Mouse (Mus musculus): ENCODE data around the gene Ebf3. TPM values are rescaled to one million over a fixed set of nuclear protein-coding genes. Genes with fewer than 3 reads are reported as not detected.

Ebf3 gene
- polyA plus RNA-seq, 1 experiment: 35.3 TPM

DNA sequence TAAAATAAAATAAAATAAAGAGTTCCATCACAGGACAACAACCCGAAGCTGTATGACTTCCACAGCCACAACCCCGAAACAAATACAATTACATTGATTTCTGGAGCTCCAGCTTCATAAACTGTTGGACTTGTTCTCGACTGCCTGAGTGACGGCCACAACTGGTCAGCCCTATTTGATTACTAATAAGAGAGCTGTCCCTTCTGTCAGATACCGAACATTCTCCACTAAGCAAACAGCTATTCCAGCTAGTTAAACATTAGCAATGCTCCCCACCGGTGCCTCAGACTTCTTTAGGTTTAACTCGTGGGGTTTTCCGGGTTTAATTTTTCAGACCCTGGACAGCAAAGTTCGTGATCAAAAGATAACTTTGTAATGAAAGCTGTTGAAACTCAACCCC, 8.1 kb downstream of the Ebf3 start:
- H3K4me3 ChIP-seq (ENCODE audit: insufficient read depth, low read depth, low read length): peak overlapping the region; percentile 13
- peaks cover 21% of the 10 kb centered on the region for H3K4me1 ChIP-seq (ENCODE audit: control insufficient read depth, insufficient read depth, insufficient read length, low read length)
- H3K27ac ChIP-seq (replicated peaks; ENCODE audit: low read depth, low read length): peak overlapping the region; percentile 41

GRCm38 (mm10) chr7:137303776-137304171, 10.5 kb downstream of the Ebf3 start:
- Histone ChIP-seq H3K4me1 (ENCODE audit: control insufficient read depth, insufficient read depth, insufficient read length, low read length) (peaks cover 33% of the 10 kb centered on the region), H3K4me3 (ENCODE audit: insufficient read depth, low read depth, low read length) (peak overlapping the region; percentile 4; the same call in 1 of the 2 replicates), H3K27ac (replicated peaks; ENCODE audit: low read depth, low read length) (peak overlapping the region; percentile 72)

GRCm38 (mm10) chr7:137302961-137303775, 11.1 kb downstream of the Ebf3 start:
- Histone ChIP-seq H3K4me1 (ENCODE audit: control insufficient read depth, insufficient read depth, insufficient read length, low read length) (peaks cover 33% of the 10 kb centered on the region), H3K27ac (replicated peaks; ENCODE audit: low read depth, low read length) (peak overlapping the region; percentile 85), H3K4me3 (ENCODE audit: insufficient read depth, low read depth, low read length) (peak overlapping the region; percentile 14; the same call in 1 of the 2 replicates)

- Histone ChIP-seq H3K27ac (replicated peaks; ENCODE audit: low read depth, low read length) (0 out of 2 replicates have a peak overlapping the region, but pooled peaks have one; percentile 61), H3K4me1 (ENCODE audit: control insufficient read depth, insufficient read depth, insufficient read length, low read length) (peaks cover 36% of the 10 kb centered on the region), H3K4me3 (ENCODE audit: insufficient read depth, low read depth, low read length) (no peak overlapping the region)
Observed at GRCm38 (mm10) chr7:137302161-137302560, 12.1 kb downstream of the Ebf3 start.

DNA sequence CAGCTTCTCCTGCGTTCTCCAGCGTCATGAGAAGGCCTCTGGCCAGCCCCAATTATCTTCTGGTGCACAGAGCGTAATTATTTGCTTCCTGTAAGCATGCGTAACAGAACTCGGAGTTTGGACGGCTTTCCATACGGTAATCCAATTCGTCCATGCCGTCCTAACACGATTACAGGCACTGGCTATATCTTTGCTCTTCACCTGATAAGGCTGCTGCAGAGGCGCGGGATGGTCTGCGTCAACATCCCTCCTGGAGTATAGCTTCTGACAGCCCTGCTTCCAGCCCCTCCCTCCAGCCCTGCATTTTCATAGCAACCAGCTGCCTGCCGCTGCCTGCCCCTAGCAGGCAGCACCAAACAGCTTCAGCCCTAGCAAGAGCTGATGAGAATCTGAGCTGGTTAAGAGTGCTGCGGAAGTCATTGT, 12.9 kb downstream of the Ebf3 start:
- Histone ChIP-seq H3K4me1 (ENCODE audit: control insufficient read depth, insufficient read depth, insufficient read length, low read length) (peaks cover 34% of the 10 kb centered on the region), H3K4me3 (ENCODE audit: insufficient read depth, low read depth, low read length) (0 out of 2 replicates have a peak overlapping the region, but pooled peaks have one; percentile 1), H3K27ac (replicated peaks; ENCODE audit: low read depth, low read length) (peak overlapping the region; percentile 61)

DNA sequence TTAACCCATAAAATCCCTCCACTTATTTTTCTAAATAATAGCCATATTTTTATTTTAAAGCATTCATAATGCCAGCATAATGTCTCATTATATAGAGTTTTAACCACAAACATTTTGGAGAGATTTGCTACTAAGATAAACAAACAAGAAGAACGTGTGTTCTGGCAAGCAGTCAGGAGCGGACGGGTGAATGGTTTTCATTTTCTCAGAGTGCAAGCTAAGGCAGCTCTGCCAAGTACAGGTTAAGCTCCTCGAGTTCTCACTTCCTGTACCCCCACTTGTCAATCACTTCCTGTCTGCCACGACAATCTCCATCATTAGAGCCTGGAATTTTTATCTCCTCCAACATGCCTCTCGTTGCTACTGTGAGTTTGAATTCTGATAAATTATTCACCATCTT, 13.4 kb downstream of the Ebf3 start:
- H3K4me1 ChIP-seq (ENCODE audit: control insufficient read depth, insufficient read depth, insufficient read length, low read length): peaks cover 31% of the 10 kb centered on the region
- H3K27ac ChIP-seq (replicated peaks; ENCODE audit: low read depth, low read length): peak overlapping the region; percentile 75
- 0 out of 2 replicates have a peak overlapping the region, but pooled peaks have one; percentile 17 for H3K4me3 ChIP-seq (ENCODE audit: insufficient read depth, low read depth, low read length)

- Histone ChIP-seq H3K4me3 (ENCODE audit: insufficient read depth, low read depth, low read length) (peak overlapping the region; percentile 17; the same call in 1 of the 2 replicates), H3K27ac (replicated peaks; ENCODE audit: low read depth, low read length) (peak overlapping the region; percentile 84), H3K4me1 (ENCODE audit: control insufficient read depth, insufficient read depth, insufficient read length, low read length) (peaks cover 31% of the 10 kb centered on the region)
Observed at GRCm38 (mm10) chr7:137300169-137300568, 14.1 kb downstream of the Ebf3 start.

DNA sequence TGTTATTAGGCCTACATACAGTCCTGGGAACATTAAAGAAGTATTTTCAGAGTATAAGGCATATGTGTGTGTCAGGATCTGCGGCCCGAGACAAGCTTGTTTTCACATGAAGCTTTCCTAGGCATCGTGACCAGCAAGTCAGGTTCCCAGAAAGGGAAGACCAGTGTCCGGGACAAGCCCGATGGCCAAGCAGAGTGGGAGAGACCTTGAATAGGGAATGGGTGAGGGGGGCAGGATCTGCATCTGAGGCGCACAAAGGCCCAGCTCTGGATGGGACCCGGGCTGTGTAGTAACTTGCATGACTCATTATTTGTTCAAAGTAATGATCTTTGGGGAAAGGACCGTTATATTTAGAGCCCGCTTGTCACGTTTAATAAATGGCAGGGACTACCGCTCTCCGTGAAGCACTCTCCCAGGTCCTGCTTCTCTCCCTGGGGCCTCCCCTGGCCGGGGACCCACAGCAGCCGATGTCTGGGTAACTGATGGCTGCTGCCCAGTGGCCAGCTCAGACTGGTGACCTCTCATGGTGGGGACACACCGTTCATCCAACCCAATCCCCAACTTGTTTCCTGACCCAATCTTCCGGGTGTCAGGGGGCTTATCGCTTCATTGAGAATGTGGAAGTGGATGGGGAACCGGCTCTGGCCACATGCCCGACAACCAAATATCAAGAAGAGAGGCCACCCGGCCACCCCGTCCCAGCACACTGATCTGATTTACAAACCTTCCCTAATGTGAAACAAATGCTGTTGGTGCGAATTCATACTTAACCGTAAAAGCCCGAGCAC, 16.5 kb downstream of the Ebf3 start:
- Histone ChIP-seq H3K27ac (replicated peaks; ENCODE audit: low read depth, low read length) (peak overlapping the region; percentile 77), H3K4me1 (ENCODE audit: control insufficient read depth, insufficient read depth, insufficient read length, low read length) (peaks cover 34% of the 10 kb centered on the region), H3K4me3 (ENCODE audit: insufficient read depth, low read depth, low read length) (no peak overlapping the region)

GRCm38 (mm10) chr7:137297131-137297530, 17.1 kb downstream of the Ebf3 start:
- no peak overlapping the region for H3K4me3 ChIP-seq (ENCODE audit: insufficient read depth, low read depth, low read length)
- peaks cover 39% of the 10 kb centered on the region for H3K4me1 ChIP-seq (ENCODE audit: control insufficient read depth, insufficient read depth, insufficient read length, low read length)
- H3K27ac ChIP-seq (replicated peaks; ENCODE audit: low read depth, low read length): peak overlapping the region; percentile 65

GRCm38 (mm10) chr7:137295612-137296011, 18.6 kb downstream of the Ebf3 start:
- Histone ChIP-seq H3K4me3 (ENCODE audit: insufficient read depth, low read depth, low read length) (no peak overlapping the region), H3K4me1 (ENCODE audit: control insufficient read depth, insufficient read depth, insufficient read length, low read length) (peaks cover 36% of the 10 kb centered on the region)

DNA sequence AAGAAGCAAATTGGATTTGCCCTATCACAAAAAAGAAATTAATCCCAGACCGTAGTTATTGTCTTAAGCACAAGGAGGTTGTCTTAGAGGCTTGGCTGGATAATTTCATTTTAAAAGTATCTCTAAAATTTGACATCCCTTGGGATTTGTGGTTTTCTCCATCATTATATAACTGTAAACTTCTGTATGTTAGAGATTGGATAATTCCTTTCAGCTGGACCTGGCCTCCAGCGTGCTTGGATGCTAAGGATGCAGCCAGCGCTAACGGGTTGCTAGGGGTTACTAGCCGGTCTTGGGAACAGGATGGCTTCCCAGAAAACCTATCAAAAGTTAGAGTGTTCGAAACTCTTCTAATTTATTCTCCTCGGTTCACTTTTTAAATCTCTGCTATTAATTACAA, 19.8 kb downstream of the Ebf3 start:
- Histone ChIP-seq H3K27ac (replicated peaks; ENCODE audit: low read depth, low read length) (no peak overlapping the region), H3K4me1 (ENCODE audit: control insufficient read depth, insufficient read depth, insufficient read length, low read length) (peaks cover 38% of the 10 kb centered on the region), H3K4me3 (ENCODE audit: insufficient read depth, low read depth, low read length) (no peak overlapping the region)

More at GRCm38 (mm10) chr7:137295612-137296011, 18.6 kb downstream of the Ebf3 start:
- H3K27ac ChIP-seq (replicated peaks; ENCODE audit: low read depth, low read length): no peak overlapping the region

- Histone ChIP-seq H3K4me3 (ENCODE audit: insufficient read depth, low read depth, low read length) (no peak overlapping the region), H3K27ac (replicated peaks; ENCODE audit: low read depth, low read length) (no peak overlapping the region), H3K4me1 (ENCODE audit: control insufficient read depth, insufficient read depth, insufficient read length, low read length) (peaks cover 55% of the 10 kb centered on the region)
Observed at GRCm38 (mm10) chr7:137289290-137289957, 24.8 kb downstream of the Ebf3 start.

DNA sequence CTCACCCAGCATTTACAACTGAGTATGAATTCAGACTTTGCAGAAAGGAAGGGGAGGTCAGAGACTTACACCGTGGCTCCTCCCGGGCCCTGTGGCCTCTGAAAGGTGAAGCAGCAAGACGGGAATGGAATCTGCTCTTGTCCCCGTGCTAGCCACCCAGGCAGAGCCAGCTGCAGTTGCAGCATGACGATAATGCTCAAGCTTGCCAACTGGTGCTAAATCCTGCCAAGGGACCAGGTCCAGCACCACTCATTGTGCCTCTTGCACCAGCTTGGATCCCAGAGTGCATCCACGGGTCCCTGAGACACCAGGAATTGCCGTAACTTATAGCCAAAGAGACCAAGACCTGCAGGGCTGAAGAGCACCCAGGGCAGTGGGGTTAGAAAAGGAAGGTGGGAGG, 36.1 kb downstream of the Ebf3 start:
- no peak overlapping the region for H3K4me3 ChIP-seq (ENCODE audit: insufficient read depth, low read depth, low read length)
- peaks cover 36% of the 10 kb centered on the region for H3K4me1 ChIP-seq (ENCODE audit: control insufficient read depth, insufficient read depth, insufficient read length, low read length)
- H3K27ac ChIP-seq (replicated peaks; ENCODE audit: low read depth, low read length): peak overlapping the region; percentile 91

DNA sequence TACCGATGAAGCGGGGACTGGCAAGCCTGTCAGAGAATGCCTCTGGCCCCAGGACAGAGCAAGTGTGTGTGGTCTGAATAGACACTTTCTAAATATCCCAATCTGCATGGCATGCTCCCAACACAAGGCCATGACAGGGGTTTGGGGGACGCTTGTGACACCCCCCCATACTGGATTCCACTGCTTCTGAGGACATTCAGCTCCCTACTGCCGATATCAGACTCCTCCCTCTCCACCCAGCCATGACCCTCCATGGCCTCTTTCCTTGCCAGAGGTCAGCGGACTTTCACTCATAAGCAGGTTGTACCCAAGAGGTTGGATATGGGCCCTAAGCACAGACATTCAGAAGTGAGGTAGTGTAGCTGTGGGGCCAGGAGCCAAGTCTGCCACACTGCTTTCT, 36.5 kb downstream of the Ebf3 start:
- Histone ChIP-seq H3K4me1 (ENCODE audit: control insufficient read depth, insufficient read depth, insufficient read length, low read length) (peaks cover 36% of the 10 kb centered on the region), H3K27ac (replicated peaks; ENCODE audit: low read depth, low read length) (peak overlapping the region; percentile 91), H3K4me3 (ENCODE audit: insufficient read depth, low read depth, low read length) (no peak overlapping the region)

- Histone ChIP-seq H3K27ac (replicated peaks; ENCODE audit: low read depth, low read length) (no peak overlapping the region), H3K4me1 (ENCODE audit: control insufficient read depth, insufficient read depth, insufficient read length, low read length) (peaks cover 34% of the 10 kb centered on the region), H3K4me3 (ENCODE audit: insufficient read depth, low read depth, low read length) (no peak overlapping the region)
Observed at GRCm38 (mm10) chr7:137272252-137272651, 42.0 kb downstream of the Ebf3 start.

Measured in brown adipose tissue, adult 24 weeks (tissue).